Mouse (Mus musculus): ENCODE measurements at regions not wholly inside any gene's neighbourhood (a gene's known extent, or its start where the extent isn't known, plus 50 kb on each side); places are given as distances from the start of the nearest gene placed in this dataset.
A peak's percentile ranks its signal among the peaks of the same experiment; 100 is the strongest.

DNA sequence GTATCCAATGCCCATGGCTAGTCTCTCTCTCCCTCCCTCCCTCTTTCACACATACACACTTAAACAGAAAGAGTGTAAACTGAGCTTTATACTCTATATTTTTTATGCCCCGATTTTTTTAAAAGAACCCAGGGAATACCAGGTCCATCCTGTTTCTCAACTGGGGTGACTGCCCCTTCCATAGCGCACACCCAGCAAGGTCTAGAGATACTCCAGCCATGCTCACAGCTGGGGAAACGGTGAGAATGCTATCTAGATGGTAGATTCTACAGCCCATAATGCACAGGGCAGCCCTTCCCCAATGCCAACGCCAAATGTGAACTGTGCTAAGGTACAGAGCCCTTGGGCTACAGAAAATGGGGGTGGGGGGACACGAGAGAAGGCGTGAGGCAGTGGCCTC is 51.2 kb upstream of the Tln2 start:
- DNase-seq = no peak
- intact Hi-C loops (cut with DNase I) = no loop called here

DNA sequence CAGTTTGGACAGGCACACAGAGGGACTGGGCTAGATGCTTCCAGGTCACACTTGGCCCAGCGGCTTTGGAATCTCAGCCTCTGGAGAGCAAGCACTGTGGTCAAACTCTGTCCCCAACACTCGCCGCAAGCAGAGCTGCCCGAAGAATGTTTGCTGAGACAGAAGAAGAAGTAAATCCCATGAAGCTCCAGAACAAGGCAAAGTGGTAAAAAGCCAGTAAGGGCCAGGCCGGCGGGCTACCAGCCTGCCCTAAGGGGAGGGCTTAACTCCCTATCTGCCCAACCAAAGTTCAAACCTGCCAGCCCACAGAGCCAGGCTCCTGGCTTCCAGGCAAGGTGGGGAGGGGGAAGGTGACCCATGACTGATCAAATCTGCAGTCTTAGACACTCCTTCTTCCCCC is 52.2 kb upstream of the Tln2 start:
- intact Hi-C loops (cut with DNase I) = no loop called here
- DNase-seq = no peak

DNA sequence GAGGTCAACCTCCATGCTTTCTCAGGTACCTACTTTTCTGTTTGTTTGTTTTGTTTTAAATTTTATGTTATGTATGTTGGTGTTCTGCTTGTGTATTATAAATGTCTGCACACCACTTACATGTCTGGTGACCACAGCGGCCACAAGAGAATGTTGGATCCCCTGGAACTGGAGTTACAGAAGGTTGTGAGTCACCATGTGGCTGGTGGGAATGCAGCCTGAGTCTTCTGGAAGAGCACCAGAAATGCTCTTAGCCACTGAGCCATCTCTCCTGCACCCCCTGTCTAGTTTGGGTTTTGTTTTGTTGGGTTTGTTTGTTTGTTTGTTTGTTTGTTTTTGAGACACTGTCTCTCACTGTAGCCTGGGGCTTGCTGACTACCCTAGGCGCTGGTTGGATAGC is 52.6 kb upstream of the Tln2 start:
- intact Hi-C loops (cut with DNase I) = no loop called here
- no peak for DNase-seq

DNA sequence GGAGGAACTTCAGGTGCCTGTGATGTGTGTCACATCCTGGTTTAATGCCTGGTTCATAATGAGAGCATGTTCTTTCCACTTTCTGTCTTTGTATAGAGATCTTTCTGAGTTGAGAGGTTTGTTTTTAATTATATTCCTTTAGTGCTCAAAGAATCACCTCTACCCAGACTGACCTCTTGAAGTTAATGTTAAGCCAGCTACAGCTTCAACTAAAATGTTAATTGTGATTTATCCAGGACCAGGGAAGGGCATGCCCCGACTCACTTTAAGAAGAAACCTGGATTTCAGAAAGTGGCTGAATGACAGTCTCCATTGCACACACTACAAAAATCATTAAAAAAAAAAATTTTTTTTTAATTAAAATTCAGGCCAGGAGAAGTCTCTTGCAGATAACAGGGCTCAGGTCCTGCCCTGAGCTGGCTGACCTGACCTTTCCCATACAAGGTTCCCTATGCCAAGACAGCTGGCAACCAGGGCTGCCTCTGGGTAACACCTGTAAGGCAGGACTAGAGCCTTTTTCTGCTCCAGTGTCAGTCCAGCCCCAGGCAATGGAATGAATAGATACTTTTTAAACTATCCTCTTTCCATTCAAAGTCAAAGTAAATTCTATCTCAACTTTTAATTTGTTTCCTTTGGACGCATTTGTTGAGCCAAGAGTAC is 54.7 kb upstream of the Tln2 start:
- DNase-seq = no peak
- intact Hi-C loops (cut with DNase I) = no loop called here

DNA sequence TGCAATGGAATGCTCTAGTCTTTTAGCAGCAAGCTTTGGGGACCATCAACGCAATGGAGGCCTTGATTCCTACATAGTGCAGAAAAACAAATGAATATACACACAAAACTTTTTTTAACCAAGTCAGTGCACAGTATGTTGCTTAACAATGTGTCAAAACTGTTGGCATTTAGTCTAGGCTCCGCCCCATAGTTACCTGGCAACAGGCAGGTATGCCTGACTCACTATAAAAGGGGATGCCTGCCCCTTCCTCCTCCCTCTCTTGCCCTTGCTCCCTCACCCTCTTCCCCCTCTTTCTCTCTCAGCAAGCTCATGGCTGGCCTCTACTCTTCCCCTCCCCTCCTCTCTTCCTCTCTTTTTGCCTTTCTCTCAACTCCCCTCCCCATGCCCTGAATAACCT is 56.7 kb upstream of the Tln2 start:
- intact Hi-C loops (cut with DNase I) = no loop called here

DNA sequence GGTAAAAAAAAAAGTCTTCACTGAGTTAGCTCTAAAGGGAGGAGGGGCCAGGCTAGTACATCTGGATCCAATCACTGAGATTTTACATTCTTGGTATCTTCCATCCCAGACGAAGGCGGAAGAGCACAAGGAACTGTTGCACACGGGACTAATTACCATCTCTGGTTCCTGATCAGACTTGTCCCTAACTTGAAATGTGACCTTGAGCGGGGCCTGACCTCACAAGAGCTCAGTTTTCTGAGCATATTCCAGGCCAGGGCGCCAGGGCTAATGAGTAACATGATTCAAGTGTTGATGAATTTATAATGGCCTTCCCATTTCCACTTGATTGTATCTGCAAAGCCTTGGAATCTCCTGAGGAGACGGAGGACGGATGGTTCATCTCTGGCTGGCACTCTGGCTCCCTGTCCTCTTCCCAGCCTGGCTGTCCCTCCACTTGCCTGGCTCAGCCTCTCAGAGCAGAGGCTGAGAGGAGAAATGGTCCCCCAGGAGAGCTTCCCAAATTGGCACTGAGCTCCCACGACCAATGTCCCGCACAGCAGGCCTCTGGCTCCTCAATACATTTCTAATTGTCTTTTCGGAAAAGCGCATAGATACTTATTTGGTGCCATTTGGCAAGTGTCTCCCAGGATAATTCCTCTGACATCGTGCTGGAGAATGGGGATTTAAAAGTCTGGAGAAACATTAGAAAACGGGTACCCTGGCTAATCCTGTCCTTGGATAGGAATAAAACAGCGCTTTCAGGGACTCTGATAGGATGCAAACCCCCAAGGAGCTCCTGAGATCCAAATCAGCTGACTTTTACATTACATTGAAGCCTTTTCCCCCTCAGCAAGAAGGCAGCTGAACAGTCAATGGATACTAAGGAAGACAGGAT is 58.1 kb upstream of the Tln2 start:
- no peak for DNase-seq
- intact Hi-C loops (cut with DNase I) = no loop called here

More for the DNA sequence above, 56.7 kb upstream of the Tln2 start:
- DNase-seq = no peak

DNA sequence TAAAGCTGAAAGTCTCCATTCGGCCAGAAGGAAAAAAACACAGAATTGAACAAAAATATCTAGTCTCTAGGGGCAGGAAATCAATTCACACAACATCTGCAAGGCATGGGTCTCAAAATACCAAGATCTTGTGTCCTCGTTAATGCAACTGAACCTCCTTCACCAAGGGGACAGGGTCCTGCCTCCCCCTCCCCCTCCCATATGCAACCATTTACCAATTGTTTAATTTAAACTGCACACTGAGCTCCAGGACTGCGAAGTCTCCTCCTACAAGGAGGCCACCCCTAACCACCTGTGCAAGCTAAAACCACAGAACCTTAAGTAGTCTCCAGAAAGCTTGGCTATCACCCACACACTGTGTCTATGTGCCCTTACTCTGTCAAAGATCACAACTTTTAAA is 61.4 kb upstream of the Tln2 start:
- intact Hi-C loops (cut with DNase I) = no loop called here
- DNase-seq = no peak

DNA sequence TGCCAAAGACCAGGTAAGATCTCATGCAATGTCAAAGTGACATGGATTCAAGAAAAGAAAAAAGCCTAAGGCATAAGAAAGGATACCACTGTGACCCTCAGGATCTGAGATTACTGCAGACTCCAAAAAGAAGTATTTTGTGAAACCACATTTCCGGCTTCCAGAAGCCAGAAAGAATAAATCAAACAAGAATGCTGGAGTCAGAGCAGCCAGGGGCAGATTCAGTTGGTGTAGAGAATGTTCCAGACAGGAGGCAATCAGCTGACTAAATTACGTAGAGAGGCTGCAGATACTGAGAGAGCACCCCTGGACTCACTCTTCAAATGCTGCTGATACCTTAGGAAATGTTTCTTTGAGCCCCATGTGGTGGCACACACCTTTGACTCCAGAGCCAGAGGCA is 67.7 kb upstream of the Tln2 start:
- intact Hi-C loops (cut with DNase I) = loop anchor here (5.0 kb wide), 1 partner anchor 35 kb away; no protein-coding TSS in a partner anchor
- no peak for DNase-seq

DNA sequence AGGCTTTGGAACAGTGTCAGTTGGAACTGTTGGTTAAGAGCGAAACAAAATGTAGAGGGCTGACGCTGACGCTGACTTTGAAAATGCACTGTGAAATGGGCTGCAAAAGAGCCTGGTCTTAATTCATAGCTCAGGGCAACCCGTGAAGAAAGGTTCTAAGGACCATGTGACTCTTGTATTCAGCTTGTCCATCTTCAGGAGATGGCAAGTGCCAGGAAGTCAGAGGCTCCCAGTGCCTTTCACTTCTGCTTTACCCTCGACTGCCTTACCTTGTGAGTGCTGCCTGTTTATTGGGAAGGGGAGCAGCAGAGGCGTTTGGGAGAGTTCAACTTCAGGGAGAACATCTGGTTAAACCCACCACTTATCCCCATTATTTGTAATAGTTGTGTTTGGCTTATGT is 70.1 kb upstream of the Tln2 start:
- no peak for DNase-seq
- intact Hi-C loops (cut with DNase I) = loop anchor here (5.0 to 10.0 kb wide), 3 partner anchors 37 to 275 kb away; no protein-coding TSS in a partner anchor

DNA sequence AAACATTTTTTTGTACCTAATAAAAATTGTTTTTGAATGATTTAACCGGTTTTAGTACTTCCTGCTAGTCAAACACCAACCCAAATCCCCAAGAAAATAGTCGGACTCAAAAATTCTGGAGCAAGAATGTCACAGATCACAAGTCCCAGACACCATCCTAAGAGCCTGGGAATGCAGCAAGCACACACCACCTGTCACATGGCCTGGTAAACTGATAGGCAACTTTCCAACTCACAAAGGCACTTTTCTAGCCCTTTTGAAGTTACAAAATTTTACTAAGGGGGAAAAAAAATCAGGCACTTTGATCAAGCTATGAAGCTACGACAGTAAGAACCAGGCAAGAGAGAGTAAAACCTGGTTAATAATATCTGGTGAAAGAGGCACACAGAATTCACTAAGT is 70.7 kb upstream of the Tln2 start:
- intact Hi-C loops (cut with DNase I) = loop anchor here (5.0 to 10.0 kb wide), 2 partner anchors 203 to 275 kb away; no protein-coding TSS in a partner anchor
- DNase-seq = no peak

DNA sequence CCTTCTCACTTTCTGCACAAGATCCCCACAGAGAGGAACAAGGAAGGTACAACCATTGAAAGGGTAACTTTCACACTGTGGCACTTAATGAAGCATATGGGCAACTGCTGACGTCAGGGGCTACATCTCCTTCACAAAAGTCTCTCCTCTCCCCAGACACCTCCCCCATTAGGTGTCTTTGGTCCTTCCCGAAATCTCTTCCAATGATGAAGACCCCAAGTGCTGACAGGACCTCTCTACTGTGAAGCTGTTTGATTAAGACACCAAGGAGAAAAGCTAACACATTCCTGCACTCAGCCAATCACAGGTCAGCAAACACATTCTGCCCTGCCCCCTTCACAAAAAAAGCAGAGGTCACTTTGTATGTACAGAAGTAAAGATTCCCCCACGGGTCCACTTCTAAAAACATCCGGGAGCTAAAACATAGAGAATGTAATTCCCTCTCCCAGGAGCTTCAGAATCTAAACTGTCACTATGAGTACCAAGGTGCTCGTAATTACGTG is 72.3 kb upstream of the Tln2 start:
- intact Hi-C loops (cut with DNase I) = loop anchor here (2.0 to 10.0 kb wide), 3 partner anchors 204 to 317 kb away; no protein-coding TSS in a partner anchor
- DNase-seq = no peak

DNA sequence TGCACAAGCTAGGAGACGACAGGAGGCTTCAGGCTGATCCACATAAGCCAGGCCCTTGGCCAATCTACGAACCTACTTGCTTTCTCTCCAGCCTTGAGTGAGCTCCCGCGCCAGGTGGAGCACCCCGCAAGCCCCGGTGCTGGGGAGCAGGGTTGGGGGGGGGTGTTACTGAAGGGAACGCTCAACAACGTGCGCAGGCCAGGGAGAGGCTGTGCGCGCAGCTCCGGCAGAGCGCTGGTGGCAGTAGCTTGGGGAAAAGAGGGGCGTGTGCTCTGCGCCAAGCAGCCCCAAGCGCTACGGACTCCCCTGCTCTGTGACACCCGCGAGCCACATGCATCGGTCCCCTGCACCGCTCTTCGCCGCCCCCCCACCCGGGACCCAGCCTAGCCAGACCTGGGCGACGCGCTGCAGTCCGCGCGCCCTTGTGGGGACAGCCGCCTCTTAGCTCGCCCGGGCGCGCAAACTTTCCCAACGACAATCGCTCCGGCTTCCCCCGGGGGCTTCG is 73.1 kb upstream of the Tln2 start:
- DNase-seq = peak; percentile 19 to 33
- intact Hi-C loops (cut with DNase I) = loop anchor here (2.0 to 10.0 kb wide), 3 partner anchors 205 to 318 kb away; no protein-coding TSS in a partner anchor

DNA sequence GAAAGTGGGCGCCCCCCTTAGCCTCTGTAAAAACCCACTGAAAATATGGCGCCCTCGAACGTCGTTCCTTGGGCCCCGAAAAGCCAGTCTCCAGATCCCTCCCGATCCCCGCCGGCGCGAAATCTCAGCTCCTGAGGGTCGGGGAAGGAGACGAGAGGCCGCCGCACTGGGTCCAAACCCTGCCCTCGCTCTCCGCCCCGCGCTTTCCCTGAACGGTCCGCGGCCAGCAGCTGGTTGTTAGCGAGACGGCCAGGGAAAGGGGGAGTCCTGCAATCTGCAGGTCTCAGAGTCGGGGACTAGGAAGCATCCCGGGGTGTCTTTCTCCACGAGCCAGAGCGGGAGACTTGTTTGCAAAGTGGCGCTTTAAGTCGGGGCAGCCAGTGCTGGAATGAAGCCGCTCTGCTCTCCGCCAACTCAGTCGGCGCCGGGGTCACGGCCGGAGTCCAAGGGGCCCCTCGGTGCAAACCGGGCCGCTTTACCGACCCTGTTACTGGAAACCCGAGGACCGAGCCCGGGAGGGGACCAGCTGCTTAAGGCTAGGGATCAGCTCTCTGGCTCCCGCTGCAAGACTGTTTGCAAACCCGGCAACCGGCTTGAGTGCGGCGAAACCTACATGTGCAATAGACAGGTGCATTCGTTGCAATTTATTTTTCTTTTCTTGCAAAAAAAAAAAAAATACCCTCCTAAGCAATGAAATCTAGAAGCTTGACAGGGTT is 73.7 kb upstream of the Tln2 start:
- intact Hi-C loops (cut with DNase I) = loop anchor here (2.0 to 10.0 kb wide), 3 partner anchors 206 to 318 kb away; no protein-coding TSS in a partner anchor
- peak; percentile 48 to 62 for DNase-seq

DNA sequence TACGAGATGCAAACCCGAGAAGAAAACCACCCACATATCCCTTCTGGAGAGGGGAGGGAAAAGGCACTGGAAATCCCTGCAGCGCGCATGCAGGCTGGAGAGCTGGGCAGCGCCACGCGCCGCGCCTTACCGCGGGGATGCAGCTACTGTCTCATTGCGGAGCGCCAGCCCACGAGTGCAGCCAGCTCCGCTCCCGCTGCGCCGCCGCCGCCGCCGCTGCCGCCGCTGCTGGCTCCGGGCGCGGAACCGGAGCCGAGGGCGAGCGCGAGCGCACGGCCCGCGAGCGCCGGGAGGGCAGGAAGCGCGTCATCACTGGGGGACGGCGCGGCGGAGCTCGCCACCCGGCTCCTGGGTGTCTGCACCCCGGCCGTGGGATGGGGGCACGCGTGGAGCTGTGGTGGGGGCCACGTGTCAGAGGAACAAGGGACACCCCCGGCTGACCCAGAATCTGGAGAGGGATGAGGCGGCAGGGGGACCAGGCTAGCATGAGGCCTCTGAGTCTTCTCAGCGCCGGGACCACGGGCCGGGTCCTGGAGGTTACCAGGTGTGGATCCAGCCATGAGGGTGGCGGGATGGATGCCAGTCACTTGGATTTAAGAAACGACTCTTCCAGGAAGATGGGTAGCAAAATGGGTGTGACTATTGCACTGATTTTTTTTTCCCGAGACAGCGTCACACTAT is 74.4 kb upstream of the Tln2 start:
- intact Hi-C loops (cut with DNase I) = loop anchor here (2.0 to 10.0 kb wide), 3 partner anchors 207 to 319 kb away; no protein-coding TSS in a partner anchor
- peak; percentile 77 to 80 for DNase-seq

DNA sequence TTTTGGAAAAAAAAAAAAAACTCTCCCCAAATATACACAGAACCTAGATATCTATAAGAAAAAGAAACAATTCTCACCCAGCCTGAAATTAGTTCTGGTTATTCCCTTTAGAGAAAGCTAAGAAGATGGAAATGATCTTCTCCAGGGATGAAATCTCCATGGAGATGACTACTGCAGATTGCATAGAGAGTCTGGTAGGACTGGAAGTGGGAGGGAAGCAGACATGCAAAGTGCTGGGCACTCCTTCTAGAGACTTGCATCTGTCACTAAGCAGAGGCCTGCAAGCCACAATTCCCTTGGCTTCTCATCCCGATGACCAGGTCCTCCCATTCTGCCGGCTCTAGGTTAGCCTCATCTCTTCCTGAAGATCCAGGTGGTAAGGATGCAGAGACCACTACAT is 87.3 kb upstream of the Tln2 start:
- intact Hi-C loops (cut with DNase I) = no loop called here
- no peak for DNase-seq

DNA sequence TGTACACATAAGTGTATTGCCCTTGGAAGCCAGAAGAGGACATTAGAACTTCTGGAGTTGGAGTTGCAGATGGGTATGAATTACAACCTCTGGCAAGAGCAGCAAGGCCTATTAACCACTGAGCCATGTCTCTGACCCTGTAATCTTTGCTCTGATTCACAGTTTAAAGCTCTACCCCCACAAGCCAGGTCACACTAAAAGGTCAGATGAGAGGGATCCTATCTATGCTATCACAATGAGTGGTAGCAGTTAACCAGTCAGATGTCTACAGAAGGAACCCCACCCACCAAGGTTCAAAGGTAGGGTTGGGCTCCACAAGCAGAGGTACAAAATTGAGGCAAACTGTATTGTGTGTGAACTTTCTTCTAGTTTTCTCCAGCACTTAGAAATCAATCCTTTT is 94.5 kb upstream of the C2cd4b start:
- no peak for DNase-seq
- intact Hi-C loops (cut with DNase I) = no loop called here

DNA sequence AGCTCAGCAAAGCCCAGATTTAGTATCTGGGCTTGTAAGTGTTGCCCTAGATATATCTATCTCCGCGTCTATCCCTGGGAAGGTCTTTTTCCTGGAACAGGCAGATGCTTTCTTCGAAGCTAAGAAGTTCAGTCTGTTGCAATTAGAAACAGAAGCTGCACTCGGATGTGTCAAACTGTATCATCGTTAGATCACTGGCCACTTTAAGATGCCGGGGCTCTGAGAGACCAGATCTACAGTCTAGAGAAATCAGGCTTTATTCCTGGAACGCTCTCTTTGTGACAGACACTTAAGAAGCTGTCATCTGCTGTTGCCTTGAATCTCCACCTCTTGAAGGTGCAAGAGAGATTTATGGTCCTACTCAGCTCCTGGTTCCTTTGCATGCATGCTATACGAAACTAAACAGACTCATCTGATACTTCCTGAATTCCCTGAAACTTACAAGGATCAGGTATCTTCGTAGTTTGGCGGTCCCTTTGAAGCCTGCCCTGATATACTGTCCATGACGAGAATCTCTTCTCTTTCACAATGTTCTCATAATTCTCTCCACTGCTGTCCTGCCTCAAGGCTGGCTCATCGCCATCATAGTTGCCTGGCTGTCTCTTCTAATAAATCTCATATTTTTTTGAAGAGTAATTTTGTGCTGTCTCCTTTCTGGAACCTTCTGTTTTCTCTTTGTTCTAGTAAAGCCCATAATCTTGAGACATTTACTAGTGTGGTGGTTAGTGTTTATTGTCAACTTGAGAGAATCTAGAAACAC is 88.8 kb upstream of the C2cd4b start:
- intact Hi-C loops (cut with DNase I) = no loop called here
- no peak for DNase-seq

DNA sequence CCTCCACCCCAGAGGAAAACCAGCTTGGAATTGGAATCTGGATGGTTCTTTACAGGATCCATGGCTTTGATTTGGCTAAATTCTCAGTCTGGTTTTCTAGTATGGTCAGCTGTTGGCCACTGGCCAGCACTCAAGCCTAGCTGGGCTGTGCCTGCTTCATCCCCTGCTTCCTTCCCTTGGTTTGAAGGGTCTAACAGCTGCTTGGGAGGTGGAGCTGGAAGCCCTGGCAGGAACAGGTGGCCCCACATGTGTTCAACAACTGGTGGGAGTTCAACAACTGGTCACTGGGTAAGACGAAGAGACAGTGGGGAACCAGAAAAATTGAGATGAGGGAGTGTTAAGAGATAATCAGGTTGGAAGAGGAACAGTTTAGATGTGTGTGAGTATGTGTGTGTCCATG is 82.3 kb upstream of the C2cd4b start:
- intact Hi-C loops (cut with DNase I) = no loop called here
- peak in 1 of 2 experiments; percentile 10 for DNase-seq

DNA sequence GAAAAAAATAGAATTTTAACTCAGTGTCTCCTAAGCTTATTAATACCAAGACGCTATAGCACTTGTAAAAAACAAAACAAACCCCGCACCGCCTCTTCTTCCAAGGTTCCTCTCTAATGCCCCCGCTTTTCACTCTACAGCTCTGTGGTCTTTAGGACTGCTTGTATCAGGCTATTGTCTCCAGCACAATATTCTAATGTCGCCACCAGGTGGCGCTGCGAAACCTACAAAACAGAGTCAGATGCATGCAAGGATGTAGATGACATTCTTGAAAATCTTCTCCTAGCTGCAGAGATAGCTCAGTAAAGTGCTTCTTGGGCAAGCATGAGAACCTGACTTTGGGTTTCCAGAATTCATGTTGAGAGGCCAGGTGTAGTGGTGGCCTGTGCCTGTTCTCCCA is 75.9 kb upstream of the C2cd4b start:
- intact Hi-C loops (cut with DNase I) = loop anchor here (10.0 kb wide), 1 partner anchor 121 kb away; no protein-coding TSS in a partner anchor
- DNase-seq = peak; percentile 69 to 70

All from heart, postnatal 14 days (tissue).